Mouse (Mus musculus) lung, postnatal 4 days (tissue): ENCODE data around the gene Uvssa.
"Not testable (repeated sequence)": the region's sequence is repeated elsewhere in the genome, so short reads cannot be mapped to it uniquely, and the experiment has no call there.

Experiments
- DNase-seq, 2 experiments: peaks; one replicate each; pipeline ENCODE4 v3.0.0; 2021

The Uvssa gene

GRCm38 (mm10) chr5:33378302-33378854 is at the start of gene Uvssa:
Gene Uvssa (plus strand): TSS chr5:33378549.
- DNase-seq: peak; percentile 99 to 100

- no peak for DNase-seq
Measured at GRCm38 (mm10) chr5:33334381-33335272, 43.7 kb upstream of the Uvssa start.

- DNase-seq: peak; percentile 97 to 99
Measured at GRCm38 (mm10) chr5:33335273-33335976, 42.9 kb upstream of the Uvssa start, which contains the start of gene Maea. Gene Maea (plus strand): TSS chr5:33335509.

DNA sequence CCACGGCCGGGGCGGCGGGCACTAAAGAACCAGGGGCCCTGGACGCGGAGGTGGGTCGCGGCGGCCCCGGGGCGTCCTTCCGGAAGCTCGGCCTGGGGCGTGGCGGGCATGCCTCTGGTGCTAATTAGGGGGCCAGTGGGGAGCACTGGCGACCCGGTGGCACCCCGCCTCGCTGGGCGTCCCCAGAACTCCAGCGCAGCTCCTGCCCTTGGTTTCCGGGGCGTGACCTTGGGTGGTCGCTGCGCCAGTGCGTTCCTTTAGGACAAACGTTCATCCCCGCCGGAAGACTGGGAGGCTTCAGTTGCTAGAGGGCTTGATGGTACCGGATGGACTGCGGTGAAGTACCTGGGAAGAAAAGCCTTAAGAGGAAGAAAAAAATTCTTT is 42.4 kb upstream of the Uvssa start:
- peak; percentile 68 to 74 for DNase-seq

GRCm38 (mm10) chr5:33337206-33337605 is 41.1 kb upstream of the Uvssa start:
- DNase-seq: peak in 1 of 2 experiments; percentile 15

DNA sequence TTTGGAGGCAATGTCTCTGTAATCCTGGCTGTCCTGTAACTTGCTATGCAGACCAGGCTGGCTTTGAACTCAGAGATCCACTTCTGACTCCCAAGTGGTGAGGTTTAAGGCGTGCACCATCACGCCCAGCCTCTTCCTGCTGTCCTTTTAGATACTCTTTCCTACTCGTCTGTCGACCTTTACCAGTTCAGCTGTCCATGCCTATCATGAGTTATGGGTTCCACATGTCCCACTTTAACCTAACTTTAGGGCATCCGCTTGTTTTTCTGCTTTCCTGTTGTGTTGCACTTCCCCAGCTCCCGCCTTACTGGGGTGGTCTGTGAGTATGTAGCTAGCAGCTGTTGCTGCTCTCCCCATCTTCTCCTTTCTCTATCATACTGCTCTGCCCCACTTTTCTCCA is 37.2 kb upstream of the Uvssa start:
- no peak for DNase-seq

GRCm38 (mm10) chr5:33342248-33342647 is 36.1 kb upstream of the Uvssa start:
- DNase-seq: not testable (repeated sequence)

DNA sequence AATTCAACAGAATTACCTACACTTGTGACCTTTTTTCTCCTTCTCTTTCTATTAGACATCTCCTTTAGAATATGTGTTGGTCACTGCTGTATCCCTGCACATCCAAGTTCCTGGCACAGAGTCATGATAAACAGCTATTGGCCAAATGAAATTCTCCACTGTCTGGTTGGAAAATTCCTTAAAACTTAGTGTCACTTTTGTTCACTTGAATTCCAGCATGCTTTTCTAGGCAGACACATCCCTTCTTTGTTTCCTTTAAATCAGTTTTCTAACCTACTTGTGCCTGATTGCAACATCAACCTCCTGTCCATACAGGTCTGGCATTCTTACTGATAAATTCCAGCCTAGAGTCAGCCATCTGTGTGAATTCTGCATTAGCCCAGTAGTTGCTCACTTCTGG is 35.5 kb upstream of the Uvssa start:
- DNase-seq: no peak

DNA sequence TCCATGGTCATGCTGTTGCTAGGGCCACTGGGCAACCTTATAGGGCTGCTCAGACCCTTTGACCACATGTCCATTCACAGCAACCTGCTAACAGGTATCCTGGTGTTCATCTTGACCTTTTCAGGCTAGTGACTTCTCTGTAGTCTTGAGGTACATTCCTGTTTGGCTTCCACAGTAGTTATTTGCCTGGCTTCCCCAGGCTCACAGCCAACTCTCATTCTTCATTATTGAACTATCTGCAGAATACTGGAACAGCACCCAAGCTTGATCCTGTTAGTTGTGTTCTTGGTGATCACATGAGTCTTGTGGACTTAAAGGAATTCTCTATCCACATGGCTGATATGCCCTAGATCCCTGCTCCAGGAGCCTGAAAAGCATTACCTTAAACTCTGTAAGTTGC is 34.8 kb upstream of the Uvssa start:
- DNase-seq: no peak

- DNase-seq: no peak
Measured at GRCm38 (mm10) chr5:33344070-33344469, 34.3 kb upstream of the Uvssa start.

DNA sequence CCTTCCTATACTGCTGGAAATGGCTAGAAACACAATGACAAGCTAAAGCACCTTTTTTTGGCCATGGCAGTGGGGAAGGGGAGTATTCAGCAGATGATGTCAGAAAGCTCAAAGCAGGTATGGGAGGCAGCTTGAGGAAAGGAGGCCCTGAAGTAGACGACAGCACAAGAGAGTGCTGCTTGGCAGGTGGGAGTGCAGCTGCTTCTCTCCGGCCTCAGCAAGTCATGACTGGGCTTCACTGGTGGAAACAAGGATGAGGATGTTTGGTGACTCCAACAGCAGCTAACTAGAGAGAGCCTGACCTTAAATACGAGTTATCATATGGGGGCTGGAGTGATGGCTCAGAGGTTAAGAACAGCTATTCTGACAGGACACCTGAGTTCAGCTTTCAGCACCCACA is 30.7 kb upstream of the Uvssa start:
- no peak for DNase-seq

DNA sequence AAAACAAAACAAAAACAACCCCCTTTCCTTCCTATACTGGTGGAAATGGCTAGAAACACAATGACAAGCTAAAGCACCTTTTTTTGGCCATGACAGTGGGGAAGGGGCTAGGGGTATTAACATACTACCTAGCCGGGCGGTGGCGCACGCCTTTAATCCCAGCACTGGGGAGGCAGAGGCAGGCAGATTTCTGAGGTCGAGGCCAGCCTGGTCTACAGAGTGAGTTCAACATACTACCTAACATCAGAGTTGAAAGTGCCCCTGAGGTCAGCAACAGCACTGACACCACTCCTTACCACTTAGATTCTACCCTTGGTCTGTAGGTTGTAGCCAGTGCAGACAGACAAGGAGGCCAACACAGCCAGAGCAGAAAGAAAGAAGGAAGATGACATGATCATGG is 29.1 kb upstream of the Uvssa start:
- DNase-seq: no peak

DNA sequence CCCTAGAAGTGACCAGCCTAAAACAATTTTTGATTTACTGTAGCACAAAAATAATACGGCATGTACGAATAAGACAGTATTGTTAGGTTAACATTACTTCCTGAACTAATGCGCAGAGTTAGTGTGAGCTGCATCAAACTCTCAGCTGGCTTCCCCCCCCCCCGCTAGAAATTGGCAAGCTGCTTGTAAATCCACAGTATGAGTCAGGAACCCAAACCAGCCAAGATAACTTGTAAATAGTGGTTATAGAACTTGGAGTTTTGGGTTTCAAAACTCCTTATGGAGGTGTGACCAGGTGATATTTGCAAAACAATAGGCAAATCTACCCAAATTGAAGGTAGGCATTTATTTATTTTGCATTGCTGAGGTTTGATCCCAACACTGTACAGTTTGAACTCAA is 28.6 kb upstream of the Uvssa start:
- no peak for DNase-seq

DNA sequence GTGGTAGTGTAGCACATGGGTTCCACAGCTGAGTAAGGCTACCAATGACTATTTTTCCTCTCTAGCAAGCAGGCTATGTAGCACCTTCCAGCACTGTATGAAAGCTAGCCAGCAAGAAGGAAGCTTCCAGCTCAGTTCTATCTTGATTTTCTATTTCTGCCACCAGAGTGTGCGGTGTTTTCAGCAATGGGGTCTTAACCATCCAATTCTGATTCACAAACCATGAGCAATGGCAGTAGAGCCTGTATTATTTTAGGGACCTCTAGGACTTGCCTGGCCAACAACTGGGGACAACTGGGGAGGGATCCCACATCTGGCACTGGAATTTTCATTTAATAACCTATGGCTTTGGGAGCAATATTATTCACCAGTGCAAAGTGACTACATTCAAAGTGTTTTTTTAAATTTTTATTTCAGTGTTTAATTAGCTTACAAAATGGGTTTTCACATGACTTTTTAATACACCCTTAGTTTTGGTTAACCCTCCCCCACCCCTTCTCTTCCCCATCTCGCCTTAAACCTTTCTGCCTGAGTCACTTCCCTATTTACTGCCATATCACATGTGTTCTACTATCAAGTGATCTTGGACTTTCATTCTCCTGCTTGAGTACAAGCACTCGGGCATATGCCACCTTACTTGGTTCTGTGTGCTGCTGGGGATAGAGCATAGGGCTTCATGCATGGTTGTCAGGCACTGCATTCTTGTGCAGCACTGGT is 26.6 kb upstream of the Uvssa start:
- DNase-seq: no peak

DNA sequence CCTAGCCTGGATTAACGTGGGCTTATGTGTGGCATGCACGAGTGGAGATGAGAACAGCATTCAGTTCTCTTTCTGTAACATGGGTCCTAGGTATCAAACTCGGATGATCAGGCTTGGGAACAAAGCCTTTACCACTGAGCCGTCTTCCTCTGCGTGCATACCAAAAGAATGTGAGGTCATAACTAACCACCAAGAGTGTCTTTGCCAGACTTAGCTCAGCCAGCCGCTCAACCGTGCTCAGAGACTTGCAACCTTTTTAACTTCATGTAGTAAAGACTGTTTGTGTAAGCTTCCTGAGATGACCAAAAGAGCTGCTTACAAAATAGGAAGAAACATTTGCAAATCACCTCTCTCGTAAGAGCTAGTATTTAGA is 26.1 kb upstream of the Uvssa start:
- DNase-seq: no peak

GRCm38 (mm10) chr5:33353011-33353410 is 25.3 kb upstream of the Uvssa start:
- no peak for DNase-seq

DNA sequence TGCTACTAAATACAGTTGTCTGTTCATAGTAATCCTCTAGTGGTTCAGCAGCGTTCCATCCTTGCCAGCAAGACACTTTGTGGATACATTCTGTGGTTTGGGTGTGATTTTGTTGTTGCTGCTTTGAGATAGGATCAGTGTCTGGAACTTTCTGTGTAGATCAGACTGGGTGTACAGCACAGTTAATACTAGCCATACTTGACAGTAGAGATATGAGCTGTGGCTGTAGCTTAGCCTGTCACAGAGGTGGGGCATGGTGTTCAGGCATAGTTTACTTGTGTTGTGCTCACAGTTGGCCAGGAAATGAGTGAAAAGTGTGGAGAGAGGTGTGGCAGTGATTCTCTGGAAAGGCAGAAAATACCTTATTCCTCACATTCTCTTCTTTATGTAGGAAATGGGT is 20.9 kb upstream of the Uvssa start:
- no peak for DNase-seq

DNA sequence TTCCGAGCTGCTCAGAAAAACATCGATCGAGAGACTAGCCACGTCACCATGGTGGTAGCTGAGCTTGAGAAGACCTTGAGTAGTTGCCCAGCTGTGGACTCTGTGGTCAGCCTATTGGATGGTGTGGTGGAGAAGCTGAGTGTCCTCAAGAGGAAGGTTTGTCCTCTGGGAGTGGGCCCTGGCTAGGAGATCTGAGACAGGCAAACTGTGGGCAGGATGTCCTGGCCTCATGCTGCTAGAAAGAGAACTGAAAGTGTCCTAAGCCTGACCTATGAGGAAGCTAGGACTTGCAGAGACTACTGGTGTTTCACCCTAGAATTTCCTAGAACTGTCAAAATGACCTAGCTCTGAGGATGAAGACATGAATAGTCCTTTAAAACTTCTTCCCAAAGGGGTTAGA is 19.9 kb upstream of the Uvssa start:
- DNase-seq: peak; percentile 30 to 40

- no peak for DNase-seq
Measured at GRCm38 (mm10) chr5:33363263-33363662, 15.1 kb upstream of the Uvssa start.

DNA sequence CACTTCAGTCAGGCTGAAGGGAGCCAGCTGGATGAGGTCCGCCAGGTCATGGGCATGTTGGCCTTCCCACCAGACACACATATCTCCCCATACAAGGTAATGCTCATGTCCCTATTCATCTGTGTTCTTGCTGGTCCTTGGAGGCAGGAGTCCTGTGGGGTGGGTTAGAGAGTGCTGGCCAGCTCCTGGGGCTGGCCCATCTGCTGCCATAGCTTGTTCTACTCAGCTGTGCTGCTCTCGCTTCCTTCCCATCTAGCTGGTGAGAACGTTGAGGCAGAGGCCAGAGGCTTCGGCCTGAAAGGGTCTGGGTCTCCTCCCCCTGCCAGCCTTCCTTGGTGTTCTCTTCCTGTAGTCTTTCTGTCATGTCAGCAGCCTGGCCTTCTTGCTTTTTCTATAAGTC is 9.7 kb upstream of the Uvssa start:
- DNase-seq: no peak

DNA sequence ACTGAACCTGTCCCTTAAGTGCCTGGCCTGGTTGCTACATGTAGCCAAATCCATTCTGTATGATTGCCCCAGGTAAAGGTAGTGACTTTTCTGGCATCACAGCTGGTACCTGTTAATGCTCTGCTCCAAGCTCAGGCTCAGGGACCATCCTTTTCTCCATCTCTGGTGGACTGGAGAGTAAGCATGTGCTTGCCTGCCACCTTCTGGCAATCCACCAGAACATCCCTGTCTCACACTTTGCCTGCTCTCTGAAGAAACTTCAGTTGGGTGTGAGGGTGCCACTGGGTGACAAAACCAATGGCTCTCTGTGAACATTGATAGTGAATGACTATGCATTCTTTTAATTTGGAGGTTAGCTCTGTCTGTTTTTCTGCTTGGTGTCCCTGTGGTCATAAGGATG is 7.2 kb upstream of the Uvssa start:
- peak in 1 of 2 experiments; percentile 20 for DNase-seq

DNA sequence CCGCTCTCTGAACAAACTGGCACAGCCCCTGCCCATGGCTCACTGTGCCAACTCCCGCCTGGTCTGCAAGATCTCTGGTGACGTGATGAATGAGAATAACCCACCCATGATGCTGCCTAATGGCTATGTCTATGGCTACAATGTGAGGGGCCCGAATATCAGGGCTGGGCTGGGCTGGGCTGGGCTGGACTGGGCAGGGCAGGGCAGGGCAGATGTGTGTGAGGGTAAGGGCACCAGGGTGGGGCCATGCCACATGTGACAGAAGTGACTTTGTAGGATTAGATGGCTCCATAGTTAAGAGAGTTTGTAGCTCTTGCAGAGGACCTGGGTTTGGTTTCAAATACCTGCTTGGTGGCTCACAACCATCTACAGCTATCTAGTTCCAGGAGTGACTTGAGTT is 6.7 kb upstream of the Uvssa start:
- no peak for DNase-seq

- no peak for DNase-seq
Measured at GRCm38 (mm10) chr5:33372331-33373038, 5.9 kb upstream of the Uvssa start.
